Mouse (Mus musculus) heart, embryonic 12.5 days (tissue): ENCODE data around the gene Popdc2. TPM values are rescaled to one million over a fixed set of nuclear protein-coding genes. Genes with fewer than 3 reads are reported as not detected.
"Not testable (repeated sequence)": the region's sequence is repeated elsewhere in the genome, so short reads cannot be mapped to it uniquely, and the experiment has no call there.

Experiments used
- ATAC-seq: fragments of 200-750 bp; cut with Nextera tagmentation; 2 replicates; pipeline ENCODE4 v1.8.0; 2017; ENCODE audit warnings: moderate TSS enrichment, moderate library complexity; ENCODE audit not compliant: insufficient number of reproducible peaks, low FRiP score
- H3K27ac ChIP-seq: fragments of 300-500 bp; sonication (generic); 2 replicates; pipeline ENCODE4 v1.5.1; 2016; ENCODE audit warnings: mild to moderate bottlenecking, moderate library complexity; ENCODE audit not compliant: poor library complexity, severe bottlenecking
- H3K27me3 ChIP-seq: fragments of 300-500 bp; sonication (generic); replicated peaks from 2 replicates; pipeline ENCODE4 v1.6.1; 2016; ENCODE audit warnings: mild to moderate bottlenecking, moderate library complexity
- H3K36me3 ChIP-seq: fragments of 300-500 bp; sonication (generic); 2 replicates; pipeline ENCODE4 v1.6.1; 2016; ENCODE audit warnings: mild to moderate bottlenecking, moderate library complexity
- H3K4me1 ChIP-seq: fragments of 300-500 bp; sonication (generic); replicated peaks from 2 replicates; pipeline ENCODE4 v1.6.1; 2016; ENCODE audit warnings: mild to moderate bottlenecking
- H3K4me2 ChIP-seq: fragments of 300-500 bp; sonication (generic); 2 replicates; pipeline ENCODE4 v1.6.1; 2016; ENCODE audit warnings: mild to moderate bottlenecking, moderate library complexity
- H3K4me3 ChIP-seq: fragments of 300-500 bp; sonication (generic); 2 replicates; pipeline ENCODE4 v1.5.1; 2016; ENCODE audit warnings: mild to moderate bottlenecking
- H3K9ac ChIP-seq: fragments of 300-500 bp; sonication (generic); 2 replicates; pipeline ENCODE4 v1.6.1; 2016; ENCODE audit warnings: mild to moderate bottlenecking, moderate library complexity
- H3K9me3 ChIP-seq: fragments of 300-500 bp; sonication (generic); replicated peaks from 2 replicates; pipeline ENCODE4 v1.6.1; 2016; ENCODE audit warnings: mild to moderate bottlenecking, moderate library complexity
- WGBS: fragments of 180-500 bp; shearing (Covaris S2); methylation state at CpG from one replicate; pipeline ENCODE4 v1.1.7; 2016; 5-methylcytosine and 5-hydroxymethylcytosine counted together
- polyA plus RNA-seq: library from polyadenylated mRNA; unstranded; fragments of >200 nt; fragmentation: Nextera tagmentation; extraction: Ambion mirVana; gene quantifications from 2 replicates; pipeline ENCODE4 v1.2.1, GENCODE M21; 2016

Popdc2 gene
- polyA plus RNA-seq = 308 and 330 TPM in 2 replicates

- peaks cover 37% of the 10 kb centered on the region for H3K4me1 ChIP-seq
- H3K27me3 ChIP-seq = no peaks in the 10 kb centered on the region
- H3K27ac ChIP-seq = peak within 1 kb of the TSS; percentile 100
- peak within 1 kb of the TSS; percentile 66 for H3K4me3 ChIP-seq
- H3K4me2 ChIP-seq = peak within 1 kb of the TSS; percentile 83
- no peaks in the 10 kb centered on the region for H3K9me3 ChIP-seq
- ATAC-seq = peak; percentile 79
- 3% methylated on average over 10 of the region's 10 CpGs for WGBS
- H3K36me3 ChIP-seq = peaks cover 7% of the 10 kb centered on the region; the same call in 1 of the 2 replicates
- H3K9ac ChIP-seq = peak within 1 kb of the TSS; percentile 94
These were observed at the start of gene Popdc2 for GRCm38 (mm10) chr16:38361933-38362332. Popdc2 (plus strand) TSS chr16:38362209.

DNA sequence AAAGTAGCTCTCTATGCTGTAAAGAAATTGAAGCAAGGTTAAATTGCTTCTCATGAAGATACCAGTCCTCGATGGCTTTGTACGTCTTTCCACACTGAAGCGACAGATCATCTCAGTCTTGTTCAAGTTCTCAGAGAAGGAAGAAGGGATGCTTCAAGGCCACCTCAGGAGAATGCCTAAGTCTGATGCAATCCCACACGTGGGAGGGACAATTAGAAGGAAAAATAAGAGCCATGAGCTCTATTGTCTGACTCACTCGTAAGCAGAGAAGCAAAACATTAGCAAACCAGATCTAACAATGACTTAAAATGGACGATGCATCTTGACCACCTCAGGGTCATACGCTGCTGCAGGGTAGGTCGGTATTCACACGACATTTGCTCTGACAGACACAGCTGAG lies 43.5 kb upstream of the Popdc2 start:
- Histone ChIP-seq H3K9ac (no peak overlapping the region), H3K36me3 (no peaks in the 10 kb centered on the region), H3K27ac (no peak overlapping the region), H3K4me3 (no peak overlapping the region), H3K9me3 (peaks cover 3% of the 10 kb centered on the region; the same call in 1 of the 2 replicates), H3K27me3 (no peaks in the 10 kb centered on the region), H3K4me1 (no peaks in the 10 kb centered on the region), H3K4me2 (no peak overlapping the region)
- 72% methylated on average over 9 of the region's 9 CpGs for WGBS
- no peak for ATAC-seq

- 86% methylated on average over 4 of the region's 4 CpGs for WGBS
- Histone ChIP-seq H3K27ac (no peak overlapping the region), H3K4me1 (no peaks in the 10 kb centered on the region), H3K4me3 (no peak overlapping the region), H3K27me3 (no peaks in the 10 kb centered on the region), H3K9ac (no peak overlapping the region), H3K36me3 (no peaks in the 10 kb centered on the region), H3K4me2 (no peak overlapping the region), H3K9me3 (peaks cover 3% of the 10 kb centered on the region; the same call in 1 of the 2 replicates)
- no peak for ATAC-seq
These were observed 42.9 kb upstream of the Popdc2 start for GRCm38 (mm10) chr16:38319087-38319486.

GRCm38 (mm10) chr16:38321452-38321935 lies 40.5 kb upstream of the Popdc2 start:
- Histone ChIP-seq H3K4me1 (no peaks in the 10 kb centered on the region), H3K4me2 (peak overlapping the region; percentile 58), H3K9ac (no peak overlapping the region), H3K36me3 (no peaks in the 10 kb centered on the region), H3K27ac (no peak overlapping the region), H3K4me3 (peak overlapping the region; percentile 27), H3K27me3 (no peaks in the 10 kb centered on the region), H3K9me3 (no peaks in the 10 kb centered on the region)
- no peak for ATAC-seq
- 38% methylated on average over 16 of the region's 17 CpGs for WGBS

- no peaks in the 10 kb centered on the region for H3K4me1 ChIP-seq
- WGBS = 86% methylated on average over 15 of the region's 15 CpGs
- H3K4me2 ChIP-seq = no peak overlapping the region
- H3K9me3 ChIP-seq = peaks cover 1% of the 10 kb centered on the region; the same call in 1 of the 2 replicates
- no peaks in the 10 kb centered on the region for H3K36me3 ChIP-seq
- H3K4me3 ChIP-seq = no peak overlapping the region
- ATAC-seq = no peak
- no peak overlapping the region for H3K9ac ChIP-seq
- no peak overlapping the region for H3K27ac ChIP-seq
- no peaks in the 10 kb centered on the region for H3K27me3 ChIP-seq
These were observed 37.7 kb upstream of the Popdc2 start for GRCm38 (mm10) chr16:38324311-38324710.

DNA sequence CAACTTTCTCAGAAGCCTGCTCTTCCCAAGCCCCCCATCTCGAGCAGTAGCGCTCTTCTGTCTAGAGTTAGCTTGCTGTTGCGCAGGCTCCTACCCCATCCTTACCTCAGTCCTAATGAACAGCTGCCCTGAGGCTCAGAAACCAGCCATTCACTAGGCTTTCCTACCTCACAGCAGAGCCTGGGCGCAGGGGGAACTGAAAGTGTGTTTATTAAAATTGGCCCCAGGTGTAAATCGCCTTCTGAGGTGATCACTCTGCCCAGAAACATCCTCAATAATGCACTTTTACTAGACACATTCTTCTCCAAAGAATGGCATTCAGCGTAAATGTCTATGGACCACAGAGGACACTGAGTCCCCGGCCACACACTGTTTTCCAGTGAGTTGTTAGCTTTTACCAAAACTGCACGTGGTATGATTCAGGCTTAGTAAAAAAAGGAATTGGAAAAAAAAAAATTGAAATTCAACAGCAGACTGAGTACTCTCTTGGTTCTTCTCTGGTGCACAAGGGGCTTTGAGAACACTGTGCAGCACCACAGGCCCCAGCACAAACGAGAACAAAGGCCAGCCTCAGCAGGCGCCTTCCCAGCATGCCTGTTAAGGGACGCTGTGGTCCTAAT lies 35.1 kb upstream of the Popdc2 start:
- Histone ChIP-seq H3K4me3 (no peak overlapping the region), H3K36me3 (no peaks in the 10 kb centered on the region), H3K4me1 (no peaks in the 10 kb centered on the region), H3K4me2 (no peak overlapping the region), H3K27me3 (no peaks in the 10 kb centered on the region), H3K9me3 (peaks cover 3% of the 10 kb centered on the region; the same call in 1 of the 2 replicates), H3K27ac (no peak overlapping the region), H3K9ac (no peak overlapping the region)
- no peak for ATAC-seq
- 81% methylated on average over 11 of the region's 11 CpGs for WGBS

DNA sequence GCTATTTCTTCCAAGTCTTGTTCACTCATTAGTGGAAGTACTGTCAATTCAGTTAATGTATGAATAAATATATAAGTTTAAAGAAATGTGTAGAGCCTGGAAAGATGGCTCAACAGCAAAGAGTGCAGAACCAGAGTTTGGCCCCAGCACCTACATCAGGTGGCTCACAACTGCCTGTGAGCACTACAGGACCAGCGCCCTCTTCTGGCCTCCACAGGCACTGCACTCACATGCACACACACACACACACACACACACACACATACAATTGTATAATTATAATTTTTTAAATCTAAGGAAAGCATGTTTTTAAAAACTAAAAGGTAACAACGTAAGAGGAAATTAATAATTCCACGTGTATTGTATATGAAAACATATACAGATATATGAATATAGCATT lies 32.7 kb upstream of the Popdc2 start:
- no peaks in the 10 kb centered on the region for H3K36me3 ChIP-seq
- H3K4me2 ChIP-seq = no peak overlapping the region
- H3K27ac ChIP-seq = no peak overlapping the region
- H3K4me1 ChIP-seq = no peaks in the 10 kb centered on the region
- 84% methylated on average over 3 of the region's 3 CpGs for whole genome bisulfite sequencing
- no peak overlapping the region for H3K4me3 ChIP-seq
- H3K9ac ChIP-seq = no peak overlapping the region
- ATAC-seq = no peak
- peaks cover 3% of the 10 kb centered on the region; the same call in 1 of the 2 replicates for H3K9me3 ChIP-seq
- no peaks in the 10 kb centered on the region for H3K27me3 ChIP-seq

GRCm38 (mm10) chr16:38334431-38334830 lies 27.6 kb upstream of the Popdc2 start:
- Histone ChIP-seq H3K4me1 (no peaks in the 10 kb centered on the region), H3K4me3 (no peak overlapping the region), H3K36me3 (no peaks in the 10 kb centered on the region), H3K27me3 (no peaks in the 10 kb centered on the region), H3K4me2 (no peak overlapping the region), H3K27ac (no peak overlapping the region), H3K9me3 (peaks cover under 1% of the 10 kb centered on the region; the same call in 1 of the 2 replicates), H3K9ac (no peak overlapping the region)
- no peak for ATAC-seq
- 38% methylated on average over 6 of the region's 6 CpGs for WGBS

DNA sequence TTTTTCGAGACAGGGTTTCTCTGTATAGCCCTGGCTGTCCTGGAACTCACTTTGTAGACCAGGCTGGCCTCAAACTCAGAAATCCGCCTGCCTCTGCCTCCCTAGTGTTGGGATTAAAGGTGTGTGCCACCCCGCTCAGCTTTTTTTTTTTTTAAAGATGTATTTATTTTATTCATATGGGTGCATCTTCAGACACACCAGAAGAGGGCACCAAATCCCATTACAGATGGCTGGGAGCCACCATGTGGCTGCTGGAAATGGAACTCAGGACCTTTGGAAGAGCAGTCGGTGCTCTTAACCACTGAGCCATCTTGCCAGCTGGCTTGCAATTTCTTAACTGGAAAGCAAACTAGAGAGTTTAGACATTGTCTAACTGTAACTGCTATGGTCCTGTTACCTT lies 23.9 kb upstream of the Popdc2 start:
- not testable (repeated sequence) for ATAC-seq

GRCm38 (mm10) chr16:38341396-38342324 lies 20.3 kb upstream of the Popdc2 start, which contains the start of gene Maats1:
Maats1 (minus strand) TSS chr16:38342143.
- Histone ChIP-seq H3K9me3 (0 out of 2 replicates have a peak, but pooled peaks cover 7% of the 10 kb centered on the region), H3K27ac (no peak within 1 kb of the TSS), H3K27me3 (no peaks in the 10 kb centered on the region), H3K4me2 (peak within 1 kb of the TSS; percentile 76), H3K4me1 (peaks cover 10% of the 10 kb centered on the region), H3K9ac (peak within 1 kb of the TSS; percentile 42), H3K36me3 (no peaks in the 10 kb centered on the region), H3K4me3 (peak within 1 kb of the TSS; percentile 34)
- 13% methylated on average over 30 of the region's 30 CpGs for WGBS
- peak; percentile 83 for ATAC-seq

More for the DNA sequence above, 23.9 kb upstream of the Popdc2 start:
- H3K4me2 ChIP-seq, H3K9me3 ChIP-seq, H3K27ac ChIP-seq, H3K27me3 ChIP-seq, H3K4me1 ChIP-seq, H3K36me3 ChIP-seq, H3K4me3 ChIP-seq, H3K9ac ChIP-seq: not testable (repeated sequence)
- WGBS = 82% methylated on average over 4 of the region's 4 CpGs
